Mouse (Mus musculus) kidney, adult 8-10 months (tissue): ENCODE measurements around the gene Myh9.
"Not testable (repeated sequence)": the region's sequence is repeated elsewhere in the genome, so short reads cannot be mapped to it uniquely, and the experiment has no call there.

Experiments used
- DNase-seq, 2 experiments: peaks; one replicate each; pipeline ENCODE4 v3.0.0; 2022

The Myh9 gene

GRCm38 (mm10) chr15:77748414-77748813 lies 93.6 kb downstream of the Myh9 start:
- DNase-seq = no peak

- no peak for DNase-seq
Observed at GRCm38 (mm10) chr15:77746326-77746725, 95.6 kb downstream of the Myh9 start.

- DNase-seq = no peak
Observed at GRCm38 (mm10) chr15:77745081-77745480, 96.9 kb downstream of the Myh9 start.

- no peak for DNase-seq
Observed at GRCm38 (mm10) chr15:77744632-77745031, 97.3 kb downstream of the Myh9 start.

GRCm38 (mm10) chr15:77741556-77741955 lies 100.4 kb downstream of the Myh9 start:
- DNase-seq = not testable (repeated sequence)

GRCm38 (mm10) chr15:77740511-77741297 lies 101.3 kb downstream of the Myh9 start:
- DNase-seq = no peak

- not testable (repeated sequence) for DNase-seq
Observed at GRCm38 (mm10) chr15:77733903-77734302, 108.1 kb downstream of the Myh9 start.

- not testable (repeated sequence) for DNase-seq
Observed at GRCm38 (mm10) chr15:77733380-77733779, 108.6 kb downstream of the Myh9 start.

GRCm38 (mm10) chr15:77732851-77733250 lies 109.1 kb downstream of the Myh9 start:
- not testable (repeated sequence) for DNase-seq

- DNase-seq = no peak
Observed at GRCm38 (mm10) chr15:77731605-77732004, 110.4 kb downstream of the Myh9 start.

GRCm38 (mm10) chr15:77728739-77729138 lies 113.2 kb downstream of the Myh9 start, which contains the start of gene Apol9b:
Gene Apol9b, plus strand, starts transcription at chr15:77729039.
- not testable (repeated sequence) for DNase-seq

GRCm38 (mm10) chr15:77727745-77728144 lies 114.2 kb downstream of the Myh9 start:
- not testable (repeated sequence) for DNase-seq

GRCm38 (mm10) chr15:77727139-77727538 lies 114.8 kb downstream of the Myh9 start:
- not testable (repeated sequence) for DNase-seq

- DNase-seq = not testable (repeated sequence)
Observed at GRCm38 (mm10) chr15:77725393-77726020, 116.5 kb downstream of the Myh9 start.

- not testable (repeated sequence) for DNase-seq
Observed at GRCm38 (mm10) chr15:77724208-77724911, 117.6 kb downstream of the Myh9 start.

GRCm38 (mm10) chr15:77721509-77721908 lies 120.5 kb downstream of the Myh9 start:
- not testable (repeated sequence) for DNase-seq

GRCm38 (mm10) chr15:77718240-77718639 lies 123.7 kb downstream of the Myh9 start:
- not testable (repeated sequence) for DNase-seq
